Mouse (Mus musculus): ENCODE measurements around the gene Crlf3. TPM values are rescaled to one million over a fixed set of nuclear protein-coding genes. Genes with fewer than 3 reads are reported as not detected.

Gene Crlf3
- polyA plus RNA-seq (2014; fragmentation: Illumina TruSeq; extraction: RNeasy Lipid Tissue Mini Kit (QIAGEN cat#74804); ENCODE audit: low read depth, low replicate concordance) = 14.7 TPM

DNA sequence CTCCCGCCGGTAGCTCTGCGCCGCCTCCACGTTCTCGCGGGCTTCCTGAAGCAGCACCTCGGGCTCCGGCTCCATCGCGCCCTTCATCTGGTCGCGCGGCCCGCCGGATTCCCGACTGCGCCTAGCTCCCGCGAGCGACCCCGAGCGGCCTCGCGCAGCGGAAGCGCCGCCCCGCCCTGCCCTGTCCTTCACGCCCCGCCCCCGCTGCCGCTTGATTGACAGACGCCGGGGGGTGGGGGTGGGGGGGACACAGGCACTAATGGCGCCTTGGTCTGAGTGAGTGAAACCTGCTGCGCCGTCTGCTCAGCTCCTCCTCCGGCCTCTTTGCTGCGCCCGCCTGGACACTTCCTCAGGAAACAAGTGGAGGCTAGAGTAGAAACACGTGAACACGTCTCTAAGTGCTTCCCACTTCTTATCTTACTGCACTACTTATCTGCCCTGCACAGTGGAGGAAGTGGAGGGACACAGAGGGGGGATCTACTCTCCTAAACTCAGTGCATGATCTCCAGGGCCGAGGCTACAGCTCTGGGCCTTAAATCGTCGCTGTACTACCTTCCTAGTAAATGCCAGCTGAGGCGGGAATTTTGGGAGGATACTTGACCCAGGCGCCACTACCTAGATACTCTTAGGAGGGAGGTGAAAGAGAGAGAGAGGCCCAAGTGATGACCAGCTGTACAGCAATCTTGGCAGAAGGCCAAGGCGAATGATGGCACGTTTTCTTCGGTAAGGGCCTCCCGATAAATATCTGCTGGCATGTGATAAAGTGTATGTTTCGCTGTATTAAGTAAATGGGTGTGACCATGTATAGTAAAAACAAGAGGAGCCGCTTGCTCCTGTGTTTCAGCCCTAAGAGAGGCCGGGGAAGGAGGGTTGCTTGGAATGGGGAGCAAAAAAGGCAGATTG, at the start of gene Crlf3:
Crlf3 (minus strand) TSS at position 166 of the 903 bp plus-strand sequence.

DNA sequence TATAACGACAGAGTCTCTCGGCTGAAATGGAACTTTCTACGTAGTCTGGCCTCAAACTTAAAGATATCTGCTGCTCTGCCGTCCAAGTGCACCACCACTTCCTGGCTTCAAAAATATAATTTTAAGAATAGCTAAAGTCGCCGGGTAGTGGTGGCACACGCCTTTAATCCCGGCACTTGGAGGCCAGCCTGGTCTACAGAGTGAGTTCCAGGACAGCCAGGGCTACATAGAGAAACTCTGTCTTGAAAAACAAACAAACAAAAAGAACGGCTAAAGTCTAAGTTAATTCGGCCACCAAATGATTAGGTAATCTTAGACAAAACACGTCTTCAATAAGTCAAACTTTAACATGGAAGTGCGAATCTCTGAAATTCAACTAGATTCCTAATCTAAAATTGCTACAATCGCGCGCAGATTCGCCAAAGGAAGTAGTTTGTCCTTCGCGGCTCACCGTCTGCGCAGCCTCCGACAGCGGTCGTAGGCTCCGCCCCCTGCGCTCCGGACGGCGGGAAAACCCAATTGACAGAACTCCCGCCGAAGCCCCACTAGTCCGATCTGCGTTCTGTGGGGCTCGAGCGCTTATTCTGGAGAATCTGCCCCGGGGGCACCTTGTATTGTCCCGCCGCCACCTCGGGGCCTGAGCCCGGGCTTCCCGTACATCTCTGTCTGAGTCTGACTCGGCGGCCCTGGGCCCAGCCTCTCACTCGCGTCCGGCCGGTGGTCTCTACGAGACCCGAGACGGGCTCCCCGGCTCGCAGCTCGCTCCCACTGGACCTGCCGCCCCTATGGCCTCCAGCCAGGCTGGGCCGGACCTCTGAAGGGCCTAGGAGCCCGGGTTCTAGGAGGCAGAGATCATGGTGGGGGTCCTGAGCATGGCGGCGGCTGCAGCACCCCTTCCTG, 8.4 kb upstream of the Crlf3 start, which contains the start of gene Atad5:
Atad5 (plus strand) TSS at position 484 of the 900 bp plus-strand sequence.

Other genes starting within 250 kb of the Crlf3 start
- gene Utp6, start 118.6 kb downstream of the Crlf3 start, polyA plus RNA-seq (2014; fragmentation: Illumina TruSeq; extraction: RNeasy Lipid Tissue Mini Kit (QIAGEN cat#74804); ENCODE audit: low read depth, low replicate concordance) = 24.1 TPM
- 19.7 TPM for gene Suz12, start 87.9 kb downstream of the Crlf3 start, polyA plus RNA-seq (2014; fragmentation: Illumina TruSeq; extraction: RNeasy Lipid Tissue Mini Kit (QIAGEN cat#74804); ENCODE audit: low read depth, low replicate concordance)
- 0.63 TPM for gene Atad5, start 8.4 kb upstream of the Crlf3 start, polyA plus RNA-seq (2014; fragmentation: Illumina TruSeq; extraction: RNeasy Lipid Tissue Mini Kit (QIAGEN cat#74804); ENCODE audit: low read depth, low replicate concordance)
- 35.6 TPM for gene Tefm, start 61.2 kb upstream of the Crlf3 start, polyA plus RNA-seq (2014; fragmentation: Illumina TruSeq; extraction: RNeasy Lipid Tissue Mini Kit (QIAGEN cat#74804); ENCODE audit: low read depth, low replicate concordance)
- 9.5 TPM for gene Adap2, start 73.1 kb upstream of the Crlf3 start, polyA plus RNA-seq (2014; fragmentation: Illumina TruSeq; extraction: RNeasy Lipid Tissue Mini Kit (QIAGEN cat#74804); ENCODE audit: low read depth, low replicate concordance)
- 6.5 TPM for gene Rnf135, start 102.9 kb upstream of the Crlf3 start, polyA plus RNA-seq (2014; fragmentation: Illumina TruSeq; extraction: RNeasy Lipid Tissue Mini Kit (QIAGEN cat#74804); ENCODE audit: low read depth, low replicate concordance)
- gene Rhot1, start 128.0 kb upstream of the Crlf3 start, polyA plus RNA-seq (2014; fragmentation: Illumina TruSeq; extraction: RNeasy Lipid Tissue Mini Kit (QIAGEN cat#74804); ENCODE audit: low read depth, low replicate concordance) = 81.5 TPM
- gene Rhbdl3, start 219.9 kb upstream of the Crlf3 start, polyA plus RNA-seq (2014; fragmentation: Illumina TruSeq; extraction: RNeasy Lipid Tissue Mini Kit (QIAGEN cat#74804); ENCODE audit: low read depth, low replicate concordance) = 11.2 TPM

Data from heart, adult 10 weeks (tissue).